Mouse (Mus musculus) heart, adult 11 months (tissue): ENCODE results near the gene Rpl19.

Source experiments
- DNase-seq: peaks from one replicate; pipeline ENCODE4 v3.0.0; 2022

The Rpl19 gene

DNA sequence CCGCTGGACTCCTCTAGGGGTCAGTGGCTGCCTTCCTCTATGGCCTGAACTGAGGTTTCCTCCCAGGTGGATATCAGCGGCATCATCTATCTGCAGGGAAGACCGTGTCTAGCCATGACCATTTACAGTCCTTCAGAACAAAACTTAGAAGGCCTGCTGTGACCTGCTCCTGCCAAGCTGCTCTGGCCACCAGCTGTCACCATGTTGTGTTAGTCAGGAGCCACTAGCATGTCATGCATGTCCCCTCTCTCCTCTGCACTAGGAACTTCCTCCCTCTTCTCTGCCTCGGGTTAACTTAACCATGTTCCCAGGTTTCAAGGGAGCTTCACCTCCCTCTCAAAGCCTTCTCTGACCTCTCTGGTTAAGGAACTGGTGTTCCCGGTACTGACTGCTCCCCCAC lies 26.8 kb upstream of the Rpl19 start:
- DNase-seq = no peak

- peak; percentile 93 for DNase-seq
Measured at GRCm38 (mm10) chr11:98000378-98001140, 26.0 kb upstream of the Rpl19 start.

DNA sequence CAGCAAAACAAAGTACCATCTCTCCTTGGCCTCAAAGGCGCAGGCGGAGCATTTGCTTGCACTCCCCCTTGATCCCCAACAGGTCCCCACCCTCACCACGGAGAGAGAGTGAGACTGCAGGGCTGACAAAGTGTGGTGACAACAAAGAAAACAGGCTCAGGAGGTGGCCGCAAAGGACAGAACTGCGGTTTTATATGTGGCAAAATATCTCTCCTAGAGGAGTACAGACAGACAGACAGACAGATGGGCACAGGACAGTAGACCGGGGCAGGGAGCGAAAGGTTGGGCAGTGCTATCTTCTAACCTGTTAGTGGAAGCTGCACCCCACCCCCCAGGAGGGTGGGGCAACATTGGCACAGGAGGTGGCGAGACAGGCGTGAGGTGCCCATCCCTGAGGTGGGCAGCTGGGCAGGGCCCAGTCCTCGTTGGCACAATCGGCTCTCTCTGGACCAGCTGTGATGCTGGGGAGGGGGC lies 25.1 kb upstream of the Rpl19 start:
- DNase-seq = no peak

GRCm38 (mm10) chr11:98001986-98002385 lies 24.5 kb upstream of the Rpl19 start:
- peak; percentile 89 for DNase-seq

- peak; percentile 95 for DNase-seq
Measured at GRCm38 (mm10) chr11:98002627-98003026, 23.9 kb upstream of the Rpl19 start.

GRCm38 (mm10) chr11:98003171-98003671 lies 23.3 kb upstream of the Rpl19 start:
- peak; percentile 92 for DNase-seq

GRCm38 (mm10) chr11:98004161-98004560 lies 22.3 kb upstream of the Rpl19 start:
- no peak for DNase-seq

- DNase-seq = no peak
Measured at GRCm38 (mm10) chr11:98005076-98005475, 21.4 kb upstream of the Rpl19 start.

DNA sequence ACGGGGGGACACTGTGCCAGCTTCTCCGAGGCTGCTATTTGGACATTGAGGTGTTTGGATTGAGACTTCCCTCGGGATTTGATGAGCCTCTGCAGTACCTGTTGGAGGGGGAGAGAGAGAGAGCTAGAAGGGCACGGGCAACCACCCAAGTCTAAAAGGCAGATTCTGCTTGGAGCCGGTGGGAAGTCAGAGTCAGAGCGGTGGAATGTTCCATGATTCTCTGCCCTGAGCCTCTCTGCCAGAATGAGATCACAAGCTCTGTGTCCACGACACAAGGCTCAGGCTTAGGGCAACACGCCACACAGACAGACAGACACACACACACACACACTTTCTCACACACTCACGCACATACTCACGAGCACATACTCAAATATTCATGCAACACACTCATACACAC lies 20.8 kb upstream of the Rpl19 start:
- peak; percentile 97 for DNase-seq

DNA sequence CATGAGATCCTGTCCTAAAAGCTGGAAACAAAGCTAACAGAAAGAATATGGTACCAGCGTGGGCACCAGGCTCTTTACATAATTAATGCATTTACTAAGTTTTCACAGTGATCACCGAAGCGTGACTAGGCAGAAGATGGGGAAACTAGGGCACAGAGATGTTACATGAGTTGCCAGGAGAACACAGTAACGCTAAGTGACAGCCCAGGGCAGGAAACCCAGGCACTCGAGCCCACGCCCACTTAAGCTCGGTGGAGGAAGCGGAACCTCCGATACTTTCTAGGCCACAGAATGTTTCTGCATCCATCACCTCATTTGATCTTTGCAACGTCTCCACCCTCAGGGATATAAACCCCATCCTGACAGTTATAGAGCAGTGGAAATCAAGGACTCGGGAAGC lies 18.4 kb upstream of the Rpl19 start:
- DNase-seq = no peak

GRCm38 (mm10) chr11:98011716-98012115 lies 14.8 kb upstream of the Rpl19 start:
- DNase-seq = no peak

- DNase-seq = no peak
Measured at GRCm38 (mm10) chr11:98012831-98013230, 13.7 kb upstream of the Rpl19 start.

DNA sequence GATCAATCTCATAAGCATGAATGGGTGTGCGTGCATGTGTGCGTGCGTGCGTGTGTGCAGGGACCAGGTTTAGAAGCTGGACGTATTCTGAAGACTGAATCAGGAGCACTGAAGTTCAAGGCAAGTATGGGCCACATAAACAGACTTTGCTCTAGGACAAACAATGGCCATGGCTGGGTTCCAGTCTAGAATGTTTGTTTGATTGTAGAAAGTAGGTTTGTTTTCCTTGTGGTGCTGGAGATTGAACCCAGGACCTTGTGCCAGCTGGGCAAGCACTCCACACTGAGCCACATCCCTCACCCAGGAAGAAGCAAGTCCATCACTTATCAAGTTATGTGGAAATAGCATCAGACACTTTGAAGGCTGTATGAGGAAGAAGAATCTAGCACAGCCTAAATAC lies 10.3 kb upstream of the Rpl19 start:
- DNase-seq = no peak

GRCm38 (mm10) chr11:98016824-98017223 lies 9.7 kb upstream of the Rpl19 start:
- DNase-seq = no peak

GRCm38 (mm10) chr11:98018222-98018621 lies 8.3 kb upstream of the Rpl19 start:
- DNase-seq = no peak

GRCm38 (mm10) chr11:98018858-98019641 lies 7.5 kb upstream of the Rpl19 start:
- DNase-seq = peak; percentile 92

DNA sequence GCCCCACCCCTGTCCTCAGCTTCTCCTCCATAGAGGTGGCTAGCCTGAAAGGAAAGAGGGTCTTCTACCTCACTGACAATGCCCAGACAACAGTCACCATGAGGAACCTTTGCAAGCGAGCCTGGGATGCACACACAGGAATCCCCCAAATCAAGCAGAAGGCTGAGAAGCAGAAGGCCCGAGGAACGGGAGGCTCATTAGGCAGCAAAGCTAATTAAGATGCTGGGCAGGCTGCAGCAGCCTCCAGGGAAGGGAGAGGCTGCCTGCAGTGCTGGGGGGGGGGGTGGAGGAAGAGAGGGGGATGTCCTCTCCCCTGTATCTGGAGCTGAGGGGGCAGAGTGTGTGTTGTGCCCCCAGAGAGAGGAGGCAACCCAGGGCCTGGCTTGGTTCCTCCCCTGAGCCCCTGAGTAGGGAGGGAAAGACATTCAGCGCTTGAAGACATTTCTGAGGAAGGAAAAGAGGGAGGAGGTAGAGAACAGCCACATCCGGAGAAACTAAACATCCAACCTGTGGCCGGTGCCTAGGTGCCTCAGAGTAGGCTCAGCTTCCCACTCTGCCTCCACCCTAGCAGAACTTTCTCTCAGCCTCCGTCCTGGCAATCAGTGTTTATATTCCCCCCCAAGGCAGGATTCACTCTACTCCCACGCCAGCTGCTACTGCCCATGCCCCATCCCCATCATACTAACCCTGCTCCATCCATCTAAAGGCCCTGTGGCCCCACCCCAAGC lies 6.5 kb upstream of the Rpl19 start:
- DNase-seq = no peak

GRCm38 (mm10) chr11:98020710-98021109 lies 5.8 kb upstream of the Rpl19 start:
- no peak for DNase-seq

- DNase-seq = no peak
Measured at GRCm38 (mm10) chr11:98021118-98021517, 5.4 kb upstream of the Rpl19 start.

DNA sequence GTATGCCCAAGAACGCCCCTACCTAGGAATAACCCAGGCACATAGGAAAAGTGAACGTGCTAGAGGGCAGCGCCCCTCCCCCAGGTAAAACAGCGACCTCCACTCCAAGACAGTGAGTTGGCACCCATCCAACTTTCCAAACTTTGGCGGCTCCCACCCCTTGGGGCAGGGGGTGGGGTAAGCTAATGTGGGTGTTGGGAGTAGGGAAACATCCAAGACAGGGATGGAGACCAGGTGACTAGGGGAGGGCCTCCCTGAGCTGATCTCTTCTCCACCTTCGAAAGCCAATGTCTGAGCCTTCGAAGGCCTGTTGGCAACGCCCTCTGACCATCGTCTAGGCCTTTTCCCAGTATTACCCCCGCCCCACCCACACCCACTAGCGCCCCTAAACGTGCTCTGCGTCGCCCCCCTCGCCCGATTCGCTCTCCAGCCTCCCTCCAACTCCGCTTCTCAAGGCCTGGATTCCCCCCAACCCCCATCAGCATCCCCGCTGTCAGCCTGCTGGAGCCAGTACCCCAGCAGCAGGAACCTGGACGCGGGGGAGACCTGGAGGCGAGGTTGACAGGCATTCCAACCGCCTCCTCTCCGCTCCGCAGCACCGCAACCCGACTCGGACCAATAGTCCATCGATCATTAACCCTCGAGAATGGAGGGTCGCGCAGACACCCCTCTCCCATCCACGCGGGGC lies 4.8 kb upstream of the Rpl19 start:
- DNase-seq = peak; percentile 95

DNA sequence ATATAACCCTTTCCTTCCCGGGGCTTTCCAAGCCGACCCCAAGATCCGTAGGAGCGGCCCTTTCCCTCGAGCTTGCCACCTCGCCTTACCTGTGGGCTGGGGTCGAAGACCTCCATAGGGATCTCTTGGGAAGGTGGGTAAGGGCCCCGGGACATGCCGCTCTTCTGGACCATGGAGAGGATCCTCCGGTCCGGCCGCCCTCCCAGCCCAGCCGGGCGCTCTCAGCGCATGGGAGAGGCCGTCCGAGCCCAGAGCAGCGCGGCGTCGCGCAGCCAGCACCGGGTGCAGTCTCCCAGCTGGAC lies 4.3 kb upstream of the Rpl19 start:
- DNase-seq = no peak

GRCm38 (mm10) chr11:98022555-98023371 lies 3.7 kb upstream of the Rpl19 start, which contains the start of gene Cacnb1:
Cacnb1 (minus strand) TSS chr11:98023034.
- peak; percentile 98 for DNase-seq
